Mouse (Mus musculus): ENCODE results near the gene Stac3. TPM values are rescaled to one million over a fixed set of nuclear protein-coding genes. Genes with fewer than 3 reads are reported as not detected.

Stac3 gene
- polyA plus RNA-seq, 1 experiment: 0.05 TPM

DNA sequence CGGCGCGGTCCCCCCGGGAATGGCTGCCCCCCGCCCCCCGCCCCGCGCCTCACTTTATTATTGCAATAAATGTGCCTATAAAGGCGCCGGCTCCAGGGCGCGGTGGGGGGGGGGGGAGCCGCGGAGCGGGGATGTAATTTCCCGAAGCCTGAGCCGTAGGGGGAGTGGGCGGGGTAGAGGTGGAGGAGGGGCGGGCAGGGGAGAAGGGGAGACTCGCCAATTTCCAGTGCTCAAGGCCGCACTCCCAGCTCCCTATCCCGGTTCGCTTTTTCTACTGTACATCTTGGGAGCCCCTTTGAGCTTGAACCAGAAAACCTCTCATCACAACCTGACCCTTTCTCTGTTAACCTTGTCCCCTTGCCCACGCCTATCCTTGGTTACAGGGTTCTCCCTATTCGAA, 29.5 kb downstream of the Stac3 start:
- Histone ChIP-seq H3K4me1 (ENCODE audit: control insufficient read depth) (peaks cover 14% of the 10 kb centered on the region), H3K27me3 (ENCODE audit: control insufficient read depth) (peaks cover 100% of the 10 kb centered on the region), H3K36me3 (ENCODE audit: control insufficient read depth) (no peaks in the 10 kb centered on the region), H3K9me3 (ENCODE audit: control insufficient read depth, low read length) (peaks cover 13% of the 10 kb centered on the region; the same call in 1 of the 2 replicates), H3K4me3 (replicated peaks) (no peak overlapping the region)
- TF ChIP-seq TAL1 (IDR thresholded peaks at IDR 0.05; ENCODE audit: low read length) (no peak), GATA1 (IDR thresholded peaks at IDR 0.05; ENCODE audit: low read length) (no peak)

DNA sequence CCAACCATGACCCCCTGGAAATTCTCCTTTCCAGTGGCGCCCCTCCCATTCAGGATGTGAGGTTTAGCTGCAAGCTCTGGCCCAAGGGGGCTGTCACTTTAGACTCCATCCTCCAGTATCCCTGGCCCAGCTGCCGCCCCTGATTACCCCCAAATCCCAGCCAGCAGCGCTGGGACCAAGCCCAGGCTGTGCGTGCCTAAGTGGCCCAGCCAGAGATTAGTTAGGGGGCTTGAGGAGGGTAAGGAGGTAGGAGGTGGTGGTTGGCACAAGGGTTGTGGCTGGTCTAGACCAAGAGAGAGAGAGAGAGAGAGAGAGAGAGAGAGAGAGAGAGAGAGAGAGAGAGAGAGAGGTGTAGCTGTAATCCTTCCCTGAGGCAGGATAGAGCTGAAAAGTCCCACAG, 30.1 kb downstream of the Stac3 start:
- Histone ChIP-seq H3K36me3 (ENCODE audit: control insufficient read depth) (no peaks in the 10 kb centered on the region), H3K4me3 (replicated peaks) (no peak overlapping the region), H3K4me1 (ENCODE audit: control insufficient read depth) (peaks cover 11% of the 10 kb centered on the region), H3K9me3 (ENCODE audit: control insufficient read depth, low read length) (peaks cover 12% of the 10 kb centered on the region; the same call in 1 of the 2 replicates), H3K27me3 (ENCODE audit: control insufficient read depth) (peaks cover 100% of the 10 kb centered on the region)
- TF ChIP-seq GATA1 (IDR thresholded peaks at IDR 0.05; ENCODE audit: low read length) (no peak), TAL1 (IDR thresholded peaks at IDR 0.05; ENCODE audit: low read length) (no peak)

DNA sequence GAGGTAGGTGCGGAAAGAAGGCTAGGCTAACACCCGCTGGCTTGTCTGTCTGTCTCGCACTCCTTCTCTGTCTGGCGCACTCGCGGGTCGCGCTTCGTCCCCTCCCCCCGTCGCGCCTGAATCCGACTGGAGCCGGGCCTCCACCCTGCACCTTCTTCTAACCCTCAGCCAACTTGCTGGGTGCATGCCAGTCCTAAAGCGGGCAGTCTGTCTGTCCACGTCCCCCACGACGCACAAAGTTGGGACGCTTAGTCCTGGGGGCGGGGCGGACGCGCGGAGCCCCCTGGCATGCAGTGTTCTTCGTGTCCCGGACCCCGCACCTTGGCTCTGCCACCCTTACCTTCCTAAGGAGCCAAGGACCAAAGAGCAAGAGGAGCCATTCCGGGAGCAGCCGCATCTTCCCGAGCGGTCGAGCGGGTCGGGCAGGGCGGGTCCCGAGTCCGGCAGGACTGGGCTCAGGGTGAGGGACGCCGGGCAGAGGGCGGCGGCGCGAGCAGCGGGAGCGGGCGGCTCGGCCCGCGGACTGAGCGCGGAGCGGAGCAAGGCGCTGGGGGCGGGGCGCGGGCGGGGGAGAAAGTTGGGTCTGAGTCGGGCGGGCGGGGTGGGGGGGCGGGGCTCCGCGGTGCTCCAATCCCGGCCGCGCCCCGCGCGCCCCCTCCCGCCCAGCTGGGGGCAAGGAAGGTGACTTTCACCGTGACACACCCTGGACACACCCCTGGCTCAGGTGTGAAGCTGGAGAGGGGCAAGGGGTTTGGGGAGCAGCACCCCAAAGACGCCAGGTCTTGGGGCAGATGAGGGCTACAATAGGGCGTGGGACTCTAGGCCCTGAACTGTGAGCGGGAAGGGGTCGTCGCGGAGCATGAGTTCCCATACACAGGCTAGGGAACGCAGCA, 32.8 kb downstream of the Stac3 start, which contains the start of gene Nxph4:
Gene Nxph4, minus strand, starts transcription at position 524 of the 893 bp plus-strand sequence.
- H3K9me3 ChIP-seq (ENCODE audit: control insufficient read depth, low read length): peaks cover 9% of the 10 kb centered on the region; the same call in 1 of the 2 replicates
- H3K4me3 ChIP-seq (replicated peaks): no peak within 1 kb of the TSS
- peaks cover 8% of the 10 kb centered on the region for H3K4me1 ChIP-seq (ENCODE audit: control insufficient read depth)
- TF ChIP-seq TAL1 (IDR thresholded peaks at IDR 0.05; ENCODE audit: low read length) (no peak), GATA1 (IDR thresholded peaks at IDR 0.05; ENCODE audit: low read length) (no peak)
- peaks cover 83% of the 10 kb centered on the region for H3K27me3 ChIP-seq (ENCODE audit: control insufficient read depth)
- H3K36me3 ChIP-seq (ENCODE audit: control insufficient read depth): no peaks in the 10 kb centered on the region; the same call in 1 of the 2 replicates

DNA sequence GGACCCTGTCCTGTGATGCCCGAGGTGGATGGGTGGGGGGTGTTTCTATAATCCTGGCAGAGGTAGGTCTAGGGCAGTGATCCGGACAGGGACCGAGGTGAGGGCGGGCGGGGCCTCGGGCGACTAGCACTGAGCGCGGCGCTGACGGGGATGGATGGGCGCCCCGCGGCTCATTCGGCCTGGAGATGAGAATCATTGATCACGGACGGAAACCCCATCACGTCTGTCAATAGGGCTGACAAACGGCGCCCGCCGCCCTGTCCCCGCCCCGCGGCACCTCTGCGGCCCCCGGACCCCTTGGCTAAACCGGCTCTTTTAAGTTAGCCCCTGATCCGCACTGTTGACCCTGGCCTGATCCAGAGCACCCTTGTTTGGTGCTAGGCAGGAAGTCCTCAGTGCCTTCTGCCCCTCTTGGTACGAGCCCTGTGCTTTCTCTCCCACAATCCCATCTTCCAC, 33.5 kb downstream of the Stac3 start:
- peaks cover 9% of the 10 kb centered on the region; the same call in 1 of the 2 replicates for H3K9me3 ChIP-seq (ENCODE audit: control insufficient read depth, low read length)
- no peak overlapping the region for H3K4me3 ChIP-seq (replicated peaks)
- TF ChIP-seq GATA1 (IDR thresholded peaks at IDR 0.05; ENCODE audit: low read length) (no peak), TAL1 (IDR thresholded peaks at IDR 0.05; ENCODE audit: low read length) (no peak)
- peaks cover 8% of the 10 kb centered on the region for H3K4me1 ChIP-seq (ENCODE audit: control insufficient read depth)
- H3K27me3 ChIP-seq (ENCODE audit: control insufficient read depth): peaks cover 77% of the 10 kb centered on the region
- no peaks in the 10 kb centered on the region; the same call in 1 of the 2 replicates for H3K36me3 ChIP-seq (ENCODE audit: control insufficient read depth)

DNA sequence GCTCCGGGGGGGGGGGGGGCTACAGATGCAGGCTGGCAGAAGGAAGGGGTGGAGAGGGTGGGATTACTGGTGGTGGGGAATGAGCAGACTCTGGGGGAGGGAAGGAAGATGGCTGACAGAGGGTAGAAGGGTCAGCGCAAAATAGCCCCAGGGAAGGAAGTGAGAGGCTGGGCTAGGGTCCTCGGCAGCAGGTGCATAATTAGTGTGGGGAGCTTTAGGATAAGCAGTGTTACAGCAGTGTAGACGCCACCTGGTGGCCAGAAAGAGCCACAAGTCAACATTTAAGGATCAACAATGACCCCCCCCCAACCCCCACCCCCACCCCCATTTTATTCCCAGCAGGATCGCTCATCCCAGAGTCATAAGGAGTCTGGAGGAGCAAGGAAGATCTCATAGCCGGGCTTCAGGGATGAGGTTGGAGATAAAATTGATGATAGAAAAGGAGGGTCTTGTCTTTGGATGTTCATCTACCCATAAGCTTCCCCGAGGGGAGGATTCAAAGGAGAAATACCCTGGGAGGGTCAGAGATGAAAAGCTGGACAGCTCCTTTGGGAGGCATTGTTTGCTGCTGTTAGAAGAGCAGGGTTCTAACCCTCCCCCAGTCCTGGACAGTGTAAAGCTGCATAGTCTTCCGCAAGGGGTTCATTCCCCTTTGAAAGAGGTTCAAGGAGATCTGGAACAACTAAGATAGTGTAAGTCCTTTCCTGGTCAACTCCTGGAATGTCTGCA, 35.3 kb downstream of the Stac3 start:
- Histone ChIP-seq H3K9me3 (ENCODE audit: control insufficient read depth, low read length) (peaks cover 9% of the 10 kb centered on the region; the same call in 1 of the 2 replicates), H3K36me3 (ENCODE audit: control insufficient read depth) (peaks cover 8% of the 10 kb centered on the region; the same call in 1 of the 2 replicates), H3K4me3 (replicated peaks) (no peak overlapping the region), H3K27me3 (ENCODE audit: control insufficient read depth) (peaks cover 61% of the 10 kb centered on the region), H3K4me1 (ENCODE audit: control insufficient read depth) (peaks cover 8% of the 10 kb centered on the region)
- no peak for TF ChIP-seq GATA1 (IDR thresholded peaks at IDR 0.05; ENCODE audit: low read length)
- TF ChIP-seq TAL1 (IDR thresholded peaks at IDR 0.05; ENCODE audit: low read length): no peak

DNA sequence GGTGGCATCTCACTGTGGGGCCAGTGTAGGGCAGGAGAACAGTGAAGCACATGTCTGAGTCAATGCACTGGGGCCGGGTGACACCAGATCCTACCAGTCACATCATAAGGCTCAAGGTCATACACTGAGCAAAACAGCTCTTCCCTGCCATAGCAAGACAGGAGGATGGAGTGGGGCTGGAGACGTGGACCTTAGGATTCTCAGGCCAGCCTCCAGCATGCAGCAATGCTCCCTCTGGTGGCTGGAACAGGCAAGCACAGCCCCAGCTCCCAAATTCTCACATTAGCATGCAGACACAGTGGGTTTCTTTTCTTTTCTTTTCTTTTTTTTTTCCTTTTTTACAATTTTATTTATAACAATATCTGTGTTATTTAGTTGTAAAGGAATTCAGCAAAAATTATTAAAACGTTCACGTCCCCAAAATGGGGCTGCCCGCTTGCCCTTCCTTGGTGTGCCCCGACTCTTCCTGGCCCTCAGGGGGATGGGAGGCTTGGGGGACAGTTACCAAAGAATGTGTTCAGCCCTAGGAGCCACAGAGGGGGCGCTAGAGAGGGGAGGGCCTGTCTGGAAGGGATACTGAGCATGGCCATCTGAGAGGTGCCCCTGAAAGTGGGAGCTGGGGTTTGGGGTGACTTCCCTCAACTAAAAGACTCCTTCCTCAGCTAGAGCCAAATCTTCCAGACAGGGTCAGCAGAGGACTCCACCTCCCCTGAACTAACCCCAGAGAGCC, 36.5 kb downstream of the Stac3 start:
- peaks cover 8% of the 10 kb centered on the region; the same call in 1 of the 2 replicates for H3K36me3 ChIP-seq (ENCODE audit: control insufficient read depth)
- H3K9me3 ChIP-seq (ENCODE audit: control insufficient read depth, low read length): peaks cover 7% of the 10 kb centered on the region; the same call in 1 of the 2 replicates
- peaks cover 48% of the 10 kb centered on the region for H3K27me3 ChIP-seq (ENCODE audit: control insufficient read depth)
- TF ChIP-seq TAL1 (IDR thresholded peaks at IDR 0.05; ENCODE audit: low read length) (no peak), GATA1 (IDR thresholded peaks at IDR 0.05; ENCODE audit: low read length) (no peak)
- H3K4me1 ChIP-seq (ENCODE audit: control insufficient read depth): peaks cover 8% of the 10 kb centered on the region
- H3K4me3 ChIP-seq (replicated peaks): no peak overlapping the region

DNA sequence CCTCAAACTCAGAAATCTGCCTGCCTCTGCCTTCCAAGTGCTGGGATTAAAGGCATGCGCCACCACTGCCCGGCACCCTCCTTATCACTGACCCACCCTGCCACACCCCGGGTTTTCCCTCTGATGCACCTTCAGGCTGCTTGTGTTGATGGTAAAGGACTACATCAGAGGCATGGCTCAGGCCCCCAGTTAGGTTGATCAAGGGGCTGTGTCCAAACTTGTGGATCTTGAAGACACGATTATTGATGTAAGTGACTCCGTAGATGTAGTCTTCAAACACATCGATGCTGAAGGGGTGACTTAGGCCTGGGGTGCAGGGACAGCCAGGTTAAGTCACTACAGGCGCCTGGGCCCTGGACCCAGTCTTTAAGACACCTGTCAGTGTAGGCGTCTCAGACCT, 40.0 kb downstream of the Stac3 start:
- H3K9me3 ChIP-seq (ENCODE audit: control insufficient read depth, low read length): no peaks in the 10 kb centered on the region
- no peak for TF ChIP-seq TAL1 (IDR thresholded peaks at IDR 0.05; ENCODE audit: low read length)
- no peak for TF ChIP-seq GATA1 (IDR thresholded peaks at IDR 0.05; ENCODE audit: low read length)
- no peak overlapping the region for H3K4me3 ChIP-seq (replicated peaks)
- H3K27me3 ChIP-seq (ENCODE audit: control insufficient read depth): peaks cover 13% of the 10 kb centered on the region
- H3K36me3 ChIP-seq (ENCODE audit: control insufficient read depth): peaks cover 19% of the 10 kb centered on the region; the same call in 1 of the 2 replicates
- H3K4me1 ChIP-seq (ENCODE audit: control insufficient read depth): no peaks in the 10 kb centered on the region; the same call in 1 of the 2 replicates

DNA sequence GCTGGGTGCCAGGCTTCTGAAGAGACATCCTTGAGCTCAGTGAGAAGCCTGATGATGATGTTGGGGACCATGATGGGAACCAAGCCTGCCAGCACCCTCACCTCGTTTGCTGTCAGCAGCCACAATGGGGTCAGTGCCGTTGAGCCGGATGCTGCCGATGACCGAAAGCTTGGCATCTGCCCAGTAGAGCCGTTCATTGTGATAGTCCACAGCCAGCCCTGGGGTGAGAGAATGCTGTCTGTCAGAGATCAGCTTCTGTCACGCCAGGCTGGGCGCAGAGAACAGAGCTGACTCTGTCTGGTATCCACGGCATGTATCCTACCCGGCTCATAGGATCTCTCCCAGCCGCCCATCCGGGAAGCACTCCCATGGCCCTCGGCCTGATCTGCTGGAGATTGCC, 40.6 kb downstream of the Stac3 start:
- no peaks in the 10 kb centered on the region; the same call in 1 of the 2 replicates for H3K4me1 ChIP-seq (ENCODE audit: control insufficient read depth)
- H3K27me3 ChIP-seq (ENCODE audit: control insufficient read depth): peaks cover 9% of the 10 kb centered on the region
- peaks cover 23% of the 10 kb centered on the region; the same call in 1 of the 2 replicates for H3K36me3 ChIP-seq (ENCODE audit: control insufficient read depth)
- no peaks in the 10 kb centered on the region for H3K9me3 ChIP-seq (ENCODE audit: control insufficient read depth, low read length)
- H3K4me3 ChIP-seq (replicated peaks): no peak overlapping the region
- TF ChIP-seq TAL1 (IDR thresholded peaks at IDR 0.05; ENCODE audit: low read length): no peak
- no peak for TF ChIP-seq GATA1 (IDR thresholded peaks at IDR 0.05; ENCODE audit: low read length)
